Mouse (Mus musculus) E14TG2a.4 (cell line): ENCODE results near the gene Tmod4.

Experiments used
- CTCF ChIP-seq: conservative IDR thresholded peaks from 2 replicates; pipeline ENCODE4 v1.5.1; 2014; ENCODE audit warnings: low read length
- POU5F1 ChIP-seq: IDR thresholded peaks from 2 replicates; pipeline ENCODE4 v1.6.1; 2014; ENCODE audit warnings: low read length, borderline replicate concordance

- no peak for TF ChIP-seq CTCF
- no peak for TF ChIP-seq POU5F1
These were observed 37.5 kb downstream of the Tmod4 start for GRCm38 (mm10) chr3:95161618-95162344.
